Mouse (Mus musculus) liver, embryonic 11.5 days (tissue): ENCODE results near the gene Dnajc7. TPM values are rescaled to one million over a fixed set of nuclear protein-coding genes. Genes with fewer than 3 reads are reported as not detected.
"Not testable (repeated sequence)": the region's sequence is repeated elsewhere in the genome, so short reads cannot be mapped to it uniquely, and the experiment has no call there.

Experiments used
- ATAC-seq: fragments of 200-750 bp; cut with Nextera tagmentation; replicated peaks from 2 replicates; pipeline ENCODE4 v1.8.0; 2017; ENCODE audit warnings: moderate number of reproducible peaks, mild to moderate bottlenecking, moderate TSS enrichment, moderate library complexity; ENCODE audit not compliant: low FRiP score
- DNase-seq: peaks from one replicate; pipeline ENCODE4 v3.0.0-alpha.2; 2017; ENCODE audit warnings: low spot score
- H3K27ac ChIP-seq: fragments of 300-500 bp; sonication (generic); 2 replicates; pipeline ENCODE4 v1.5.1; 2014; ENCODE audit warnings: mild to moderate bottlenecking, low read depth, low read length, control low read depth
- H3K27me3 ChIP-seq: fragments of 300-500 bp; sonication (generic); replicated peaks from 2 replicates; pipeline ENCODE4 v1.6.1; 2014; ENCODE audit warnings: low read length, mixed read lengths; ENCODE audit not compliant: control insufficient read depth, insufficient read depth
- H3K36me3 ChIP-seq: fragments of 300-500 bp; sonication (generic); 2 replicates; pipeline ENCODE4 v1.6.1; 2014; ENCODE audit warnings: mild to moderate bottlenecking, low read length, moderate library complexity, mixed read lengths; ENCODE audit not compliant: control insufficient read depth, insufficient read depth
- H3K4me1 ChIP-seq: fragments of 300-500 bp; sonication (generic); replicated peaks from 2 replicates; pipeline ENCODE4 v1.6.1; 2014; ENCODE audit warnings: low read length, mixed read lengths; ENCODE audit not compliant: control insufficient read depth, insufficient read depth
- H3K4me2 ChIP-seq: fragments of 300-500 bp; sonication (generic); 2 replicates; pipeline ENCODE4 v1.6.1; 2014; ENCODE audit warnings: mild to moderate bottlenecking, control low read depth, moderate library complexity
- H3K4me3 ChIP-seq: fragments of 300-500 bp; sonication (generic); 2 replicates; pipeline ENCODE4 v1.5.1; 2014; ENCODE audit warnings: low read depth, low read length, control low read depth
- H3K9ac ChIP-seq: fragments of 300-500 bp; sonication (generic); 2 replicates; pipeline ENCODE4 v1.6.1; 2014; ENCODE audit warnings: low read depth, low read length, control low read depth
- H3K9me3 ChIP-seq: fragments of 300-500 bp; sonication (generic); 2 replicates; pipeline ENCODE4 v1.6.1; 2016; ENCODE audit warnings: low read length, inconsistent platforms, mixed read lengths; ENCODE audit not compliant: control insufficient read depth
- WGBS: fragments of 180-500 bp; shearing (Covaris S2); extraction: QIAGEN DNeasy Blood & Tissue Kit; methylation state at CpG from one replicate; pipeline ENCODE4 v1.1.7; 2014; 5-methylcytosine and 5-hydroxymethylcytosine counted together
- polyA plus RNA-seq: library from polyadenylated mRNA; unstranded; fragments of >200 nt; fragmentation: Nextera tagmentation; extraction: Ambion mirVana; gene quantifications from 2 replicates; pipeline ENCODE4 v1.2.1, GENCODE M21; 2014

Dnajc7 gene
- polyA plus RNA-seq, 1 experiment from 2014 or later = 70.8 TPM

GRCm38 (mm10) chr11:100548141-100548540 lies 71.8 kb downstream of the Dnajc7 start:
- Histone ChIP-seq H3K27me3 (no peaks in the 10 kb centered on the region), H3K4me1 (peaks cover 9% of the 10 kb centered on the region), H3K27ac (no peak overlapping the region), H3K9ac (no peak overlapping the region), H3K36me3 (no peaks in the 10 kb centered on the region), H3K4me3 (no peak overlapping the region), H3K9me3 (no peaks in the 10 kb centered on the region), H3K4me2 (no peak overlapping the region)
- no peak for ATAC-seq
- no peak for DNase-seq
- WGBS = 52% methylated on average over 6 of the region's 6 CpGs

DNA sequence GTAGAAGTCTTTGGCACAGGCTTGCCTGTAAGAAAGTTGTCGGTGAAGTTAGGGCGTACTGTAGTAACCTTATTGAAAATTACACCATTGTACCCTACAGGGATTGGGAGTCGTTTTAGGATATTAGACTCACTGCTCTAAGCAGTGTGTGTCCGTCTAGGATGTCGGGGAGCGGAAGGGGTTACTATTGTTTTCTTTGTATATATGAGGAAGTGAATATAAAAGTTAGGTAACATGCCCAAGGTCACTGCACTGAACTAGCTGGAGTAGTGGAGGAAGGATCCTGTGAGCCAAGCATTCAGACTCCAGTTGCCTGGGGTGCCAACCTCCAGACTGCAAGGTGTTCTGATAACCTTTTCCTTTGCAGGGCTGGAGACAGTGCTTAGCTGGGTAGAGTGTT lies 73.0 kb downstream of the Dnajc7 start:
- H3K9me3 ChIP-seq = no peaks in the 10 kb centered on the region
- ATAC-seq = no peak
- H3K27ac ChIP-seq = no peak overlapping the region
- 81% methylated on average over 6 of the region's 6 CpGs for WGBS
- peaks cover 9% of the 10 kb centered on the region for H3K4me1 ChIP-seq
- no peak overlapping the region for H3K9ac ChIP-seq
- H3K4me2 ChIP-seq = no peak overlapping the region
- H3K4me3 ChIP-seq = no peak overlapping the region
- H3K36me3 ChIP-seq = no peaks in the 10 kb centered on the region
- DNase-seq = no peak
- H3K27me3 ChIP-seq = no peaks in the 10 kb centered on the region

DNA sequence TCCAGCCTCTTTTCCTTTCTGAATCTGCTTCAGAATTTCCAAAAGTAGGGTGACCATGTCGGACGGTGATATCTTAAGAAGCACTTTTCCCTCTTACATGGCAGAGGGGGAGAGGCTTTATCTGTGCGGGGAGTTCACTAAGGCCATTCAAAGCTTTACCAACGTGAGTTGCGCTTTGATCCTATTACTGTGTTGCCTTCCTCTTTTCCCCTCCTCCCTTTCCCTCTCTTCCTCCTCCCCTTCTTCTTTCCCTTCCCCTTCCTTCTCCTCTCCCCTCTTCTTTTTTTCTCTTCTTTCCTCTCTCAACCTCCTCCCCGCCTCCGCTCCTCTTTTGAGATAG lies 74.3 kb downstream of the Dnajc7 start:
- DNase-seq (no peak), ATAC-seq (0 out of 2 replicates have a peak, but pooled peaks have one; percentile 19)
- H3K36me3 ChIP-seq = no peaks in the 10 kb centered on the region
- H3K4me1 ChIP-seq = peaks cover 15% of the 10 kb centered on the region
- peak overlapping the region; percentile 59 for H3K4me3 ChIP-seq
- peak overlapping the region; percentile 23; the same call in 1 of the 2 replicates for H3K27ac ChIP-seq
- H3K4me2 ChIP-seq = peak overlapping the region; percentile 85
- 26% methylated on average over 7 of the region's 7 CpGs for WGBS
- no peaks in the 10 kb centered on the region for H3K27me3 ChIP-seq
- H3K9ac ChIP-seq = peak overlapping the region; percentile 73
- H3K9me3 ChIP-seq = no peaks in the 10 kb centered on the region

GRCm38 (mm10) chr11:100544832-100545745 lies 74.9 kb downstream of the Dnajc7 start, which contains the start of gene Ttc25:
TSS of gene Ttc25 (plus strand) at chr11:100545607.
- Histone ChIP-seq H3K27me3 (no peaks in the 10 kb centered on the region), H3K4me2 (peak within 1 kb of the TSS; percentile 85), H3K9ac (peak within 1 kb of the TSS; percentile 73), H3K36me3 (no peaks in the 10 kb centered on the region), H3K4me3 (peak within 1 kb of the TSS; percentile 59), H3K4me1 (peaks cover 15% of the 10 kb centered on the region), H3K9me3 (no peaks in the 10 kb centered on the region), H3K27ac (peak within 1 kb of the TSS; percentile 60)
- DNase-seq (peak; percentile 87), ATAC-seq (peak; percentile 99)
- WGBS = 5% methylated on average over 28 of the region's 28 CpGs

- DNase-seq = no peak
- 77% methylated on average over 2 of the region's 2 CpGs for WGBS
- no peak overlapping the region for H3K27ac ChIP-seq
These were observed 78.4 kb downstream of the Dnajc7 start for GRCm38 (mm10) chr11:100541577-100541976.

GRCm38 (mm10) chr11:100540966-100541365 lies 79.0 kb downstream of the Dnajc7 start:
- H3K4me2 ChIP-seq = no peak overlapping the region
- WGBS = 25% methylated on average over 6 of the region's 6 CpGs
- no peak overlapping the region for H3K4me3 ChIP-seq
- H3K9me3 ChIP-seq = no peaks in the 10 kb centered on the region
- no peak for ATAC-seq
- no peaks in the 10 kb centered on the region for H3K36me3 ChIP-seq
- H3K27me3 ChIP-seq = no peaks in the 10 kb centered on the region
- no peak for DNase-seq
- H3K27ac ChIP-seq = no peak overlapping the region
- no peak overlapping the region for H3K9ac ChIP-seq
- peaks cover 15% of the 10 kb centered on the region for H3K4me1 ChIP-seq

More at GRCm38 (mm10) chr11:100541577-100541976, 78.4 kb downstream of the Dnajc7 start:
- H3K4me2 ChIP-seq = no peak overlapping the region
- ATAC-seq = no peak
- no peak overlapping the region for H3K9ac ChIP-seq
- H3K27me3 ChIP-seq = no peaks in the 10 kb centered on the region
- peaks cover 15% of the 10 kb centered on the region for H3K4me1 ChIP-seq
- H3K9me3 ChIP-seq = no peaks in the 10 kb centered on the region
- no peak overlapping the region for H3K4me3 ChIP-seq
- H3K36me3 ChIP-seq = no peaks in the 10 kb centered on the region

GRCm38 (mm10) chr11:100536466-100536865 lies 83.5 kb downstream of the Dnajc7 start:
- ATAC-seq (no peak), DNase-seq (no peak)
- Histone ChIP-seq H3K4me2 (no peak overlapping the region), H3K36me3 (no peaks in the 10 kb centered on the region), H3K9me3 (no peaks in the 10 kb centered on the region), H3K9ac (no peak overlapping the region), H3K4me3 (no peak overlapping the region), H3K27me3 (no peaks in the 10 kb centered on the region), H3K4me1 (peaks cover 3% of the 10 kb centered on the region), H3K27ac (no peak overlapping the region)

GRCm38 (mm10) chr11:100535996-100536395 lies 84.0 kb downstream of the Dnajc7 start:
- 47% methylated on average over 1 of the region's 1 CpGs for WGBS
- Histone ChIP-seq H3K4me2 (no peak overlapping the region), H3K4me3 (no peak overlapping the region), H3K4me1 (peaks cover 2% of the 10 kb centered on the region; the same call in 1 of the 2 replicates), H3K9ac (no peak overlapping the region), H3K9me3 (no peaks in the 10 kb centered on the region), H3K27me3 (no peaks in the 10 kb centered on the region), H3K36me3 (no peaks in the 10 kb centered on the region), H3K27ac (no peak overlapping the region)
- DNase-seq (no peak), ATAC-seq (no peak)

DNA sequence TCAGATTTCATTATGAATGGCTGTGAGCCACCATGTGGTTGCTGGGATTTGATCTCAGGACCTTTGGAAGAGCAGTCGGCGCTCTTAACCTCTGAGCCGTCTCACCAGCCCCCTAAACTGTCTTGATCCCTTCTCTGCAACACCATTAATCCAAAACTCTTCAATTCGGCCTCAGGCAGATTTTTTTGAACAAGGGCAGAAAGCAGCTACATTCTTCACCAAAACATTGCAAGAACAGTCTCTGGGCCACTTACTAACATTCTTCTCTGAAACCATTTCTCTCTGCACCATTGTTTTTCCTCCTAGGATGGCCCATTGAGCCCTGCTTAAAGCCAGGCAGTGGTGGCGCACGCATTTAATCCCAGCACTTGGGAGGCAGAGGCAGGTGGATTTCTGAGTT lies 85.1 kb downstream of the Dnajc7 start:
- not testable (repeated sequence) for H3K4me1 ChIP-seq, ATAC-seq, DNase-seq, H3K27me3 ChIP-seq, H3K27ac ChIP-seq, H3K4me2 ChIP-seq, H3K9me3 ChIP-seq, H3K36me3 ChIP-seq, H3K9ac ChIP-seq, H3K4me3 ChIP-seq
- 91% methylated on average over 6 of the region's 6 CpGs for WGBS
